ENCODE assay signal across 11 mouse cellular contexts in the genomic region with DNA sequence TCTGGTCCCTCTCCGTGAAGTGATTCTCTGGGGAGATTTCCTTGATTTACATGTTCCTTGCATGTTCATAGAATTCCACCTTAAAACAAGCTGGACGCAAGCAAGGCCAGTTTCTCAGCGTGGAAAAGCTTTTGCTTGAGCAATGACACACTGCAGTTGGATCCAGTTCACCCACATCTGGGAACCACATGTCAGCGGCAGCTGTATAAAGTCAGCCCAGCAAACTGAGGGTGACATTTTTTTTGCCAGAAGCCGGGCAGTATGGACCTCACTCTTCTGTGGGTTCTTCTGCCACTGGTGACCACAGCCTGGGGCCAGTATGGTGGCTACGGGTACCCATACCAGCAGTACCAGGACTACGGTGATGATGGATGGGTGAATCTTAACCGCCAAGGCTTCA. TPM values are rescaled to one million over a fixed set of nuclear protein-coding genes. Genes with fewer than 3 reads are reported as not detected.
DNase-seq lines count a peak whose midpoint lies in the region; ATAC-seq and TF ChIP-seq lines count a peak whose summit lies in the region.
"Had no signal": no experiment of that assay in that cellular context is flagged by ENCODE, and none has a peak within 500 bp of the region (broad histone marks: within the 10 kb centered on the region; RNA-seq: fewer than 3 reads in every experiment).

Gene Dpt, plus strand, starts transcription at position 174 of the 400 bp plus-strand sequence.

- H3K9ac ChIP-seq in limb, embryonic 15.5 days, result no peak within 1 kb of the TSS

- H3K4me2 ChIP-seq in limb, embryonic 15.5 days, result peak within 1 kb of the TSS; percentile 22

- peaks cover 27% of the 10 kb centered on the region for H3K4me1 ChIP-seq in limb, embryonic 15.5 days

- TF ChIP-seq CTCF in layer of hippocampus, adult 2 months (conservative IDR thresholded peaks at IDR 0.05), result no peak

- DNase-seq in ovary, postnatal 10 days (ENCODE audit: low spot score), result peak; percentile 28
- DNase-seq in ovary, adult 18-20 months (ENCODE audit: low spot score), result no peak
- peak; percentile 67 for DNase-seq in gastrocnemius, postnatal 14 days
- DNase-seq in urinary bladder, postnatal 25 days (ENCODE audit: low spot score), result peak; percentile 42
- no peak for DNase-seq in layer of hippocampus, adult 2 months (ENCODE audit: low spot score in 2 of 2)
- no peak for DNase-seq in retina, postnatal 1 day
- no peak for DNase-seq in spleen, postnatal 4 days (ENCODE audit: low spot score in 2 of 2)
- DNase-seq: midbrain, embryonic 14.5 days had no signal

- no peaks in the 10 kb centered on the region for H3K36me3 ChIP-seq in limb, embryonic 15.5 days

- peak within 1 kb of the TSS; percentile 16 for H3K4me3 ChIP-seq in limb, embryonic 15.5 days
- no peak within 1 kb of the TSS for H3K4me3 ChIP-seq in layer of hippocampus, adult 2 months
- H3K4me3 ChIP-seq: erythroblast, embryonic 14.5 days had no signal

- intact Hi-C loops in gastrocnemius, postnatal 14 days (cut with DNase I; ENCODE audit: low total_unique reads), result no loop called here

- H3K9me3 ChIP-seq in limb, embryonic 15.5 days, result no peaks in the 10 kb centered on the region

- peak within 1 kb of the TSS; percentile 47; the same call in 1 of the 2 replicates for H3K27ac ChIP-seq in limb, embryonic 15.5 days
- no peak within 1 kb of the TSS for H3K27ac ChIP-seq in layer of hippocampus, adult 2 months

- WGBS in limb, embryonic 15.5 days, result 43% methylated on average over 8 of the region's 8 CpGs

- no peaks in the 10 kb centered on the region for H3K27me3 ChIP-seq in limb, embryonic 15.5 days
- H3K27me3 ChIP-seq: Patski had no signal

- ATAC-seq in limb, embryonic 15.5 days (ENCODE audit: insufficient number of reproducible peaks, low FRiP score, low TSS enrichment, low read depth), result peak; percentile 79
- ATAC-seq: Patski had no signal

RNA-seq across cellular contexts. Expression of gene Dpt, which starts in this region (rescaled TPM):
- 10 to 100 TPM; 73.4 to 96.4 TPM for total RNA-seq in gastrocnemius, postnatal 14 days (2021)
- 58.4 and 78.9 TPM in 2 replicates for polyA plus RNA-seq in limb, embryonic 15.5 days (2015; fragmentation: Nextera tagmentation; extraction: Ambion mirVana)
- not detected for total RNA-seq in layer of hippocampus, adult 2 months (2021)
- polyA plus RNA-seq: midbrain, embryonic 14.5 days had no signal

Comparison
In these comparisons a context has a peak if more than half of its experiments do, and no peak if none do; other contexts are left out.
1. RNA of gene Dpt (total RNA-seq): 73.4 to 96.4 TPM in gastrocnemius, postnatal 14 days; not detected in layer of hippocampus, adult 2 months; every median in the first group is over 10 times any median in the second.
2. DNase-seq: peak in ovary, postnatal 10 days (single experiment), gastrocnemius, postnatal 14 days (single experiment) and urinary bladder, postnatal 25 days (single experiment); none in ovary, adult 18-20 months (single experiment), layer of hippocampus, adult 2 months (0 of 2), retina, postnatal 1 day (single experiment) and spleen, postnatal 4 days (0 of 2).